Mouse (Mus musculus) macrophage (primary cell): ENCODE measurements around the gene Gm34653. TPM values are rescaled to one million over a fixed set of nuclear protein-coding genes. Genes with fewer than 3 reads are reported as not detected.

Source experiments
- H3K27ac ChIP-seq: fragments of 350-480 bp; formaldehyde crosslinking; 2 replicates; pipeline ENCODE4 v1.9.0; 2021
- H3K36me3 ChIP-seq: fragments of 350-480 bp; formaldehyde crosslinking; 2 replicates; pipeline ENCODE4 v1.9.0; 2021; ENCODE audit errors: inconsistent target
- H3K4me3 ChIP-seq: fragments of 350-480 bp; formaldehyde crosslinking; 2 replicates; pipeline ENCODE4 v1.9.0; 2021; ENCODE audit errors: inconsistent target
- H3K79me2 ChIP-seq: fragments of 350-480 bp; formaldehyde crosslinking; 2 replicates; pipeline ENCODE4 v1.9.0; 2021; ENCODE audit errors: inconsistent target
- WGBS: methylation state at CpG from one replicate; pipeline ENCODE4 v1.1.7; 2026; ENCODE audit warnings: inconsistent platforms; ENCODE audit not compliant: missing documents; 5-methylcytosine and 5-hydroxymethylcytosine counted together
- polyA plus RNA-seq: library from polyadenylated mRNA; stranded (reverse); fragments of 250-400 nt; gene quantifications from 3 replicates; pipeline ENCODE4 v1.2.4, GENCODE M21; 2018; ENCODE audit warnings: inconsistent platforms

The Gm34653 gene
- polyA plus RNA-seq, 1 experiment from 2014 or later = not detected

GRCm38 (mm10) chr2:34884186-34884585 is 51.4 kb downstream of the Gm34653 start:
- Histone ChIP-seq H3K36me3 (no peaks in the 10 kb centered on the region), H3K27ac (no peak overlapping the region), H3K79me2 (no peaks in the 10 kb centered on the region), H3K4me3 (no peak overlapping the region)
- 92% methylated on average over 2 of the region's 2 CpGs for WGBS

Other genes with a start within 250 kb of the Gm34653 start
- gene Gapvd1, start 77.8 kb upstream of the Gm34653 start, polyA plus RNA-seq = 64.6 to 87.4 TPM (median 66.7 TPM) in 3 replicates
- gene Hspa5, start 61.0 kb upstream of the Gm34653 start, polyA plus RNA-seq = 730 to 822 TPM (median 759 TPM) in 3 replicates
- gene Rabepk, start 33.1 kb upstream of the Gm34653 start, polyA plus RNA-seq = 8.1 to 15.9 TPM (median 9.0 TPM) in 3 replicates
- gene Fbxw2, start 6.7 kb upstream of the Gm34653 start, polyA plus RNA-seq = 50.4 to 70.6 TPM (median 53.7 TPM) in 3 replicates
- not detected in 3 replicates for gene Cutal, start 41.4 kb downstream of the Gm34653 start, polyA plus RNA-seq
- gene Psmd5, start 42.0 kb downstream of the Gm34653 start, polyA plus RNA-seq = 14.4 to 23.0 TPM (median 19.4 TPM) in 3 replicates
- gene Phf19, start 81.0 kb downstream of the Gm34653 start, polyA plus RNA-seq = 0.77 to 6.5 TPM (median 3.5 TPM) in 3 replicates
- 3.0 to 7.8 TPM (median 3.3 TPM) in 3 replicates for gene Traf1, start 128.8 kb downstream of the Gm34653 start, polyA plus RNA-seq
- gene Hc, start 228.4 kb downstream of the Gm34653 start, polyA plus RNA-seq = not detected in 3 replicates